Mouse (Mus musculus): Measurements from ENCODE around the gene Zfp740.

The Zfp740 gene

GRCm38 (mm10) chr15:102247252-102248130, 44.4 kb downstream of the Zfp740 start:
- peak; percentile 71 to 74 for DNase-seq (ENCODE audit: low spot score in 2 of 2)

DNA sequence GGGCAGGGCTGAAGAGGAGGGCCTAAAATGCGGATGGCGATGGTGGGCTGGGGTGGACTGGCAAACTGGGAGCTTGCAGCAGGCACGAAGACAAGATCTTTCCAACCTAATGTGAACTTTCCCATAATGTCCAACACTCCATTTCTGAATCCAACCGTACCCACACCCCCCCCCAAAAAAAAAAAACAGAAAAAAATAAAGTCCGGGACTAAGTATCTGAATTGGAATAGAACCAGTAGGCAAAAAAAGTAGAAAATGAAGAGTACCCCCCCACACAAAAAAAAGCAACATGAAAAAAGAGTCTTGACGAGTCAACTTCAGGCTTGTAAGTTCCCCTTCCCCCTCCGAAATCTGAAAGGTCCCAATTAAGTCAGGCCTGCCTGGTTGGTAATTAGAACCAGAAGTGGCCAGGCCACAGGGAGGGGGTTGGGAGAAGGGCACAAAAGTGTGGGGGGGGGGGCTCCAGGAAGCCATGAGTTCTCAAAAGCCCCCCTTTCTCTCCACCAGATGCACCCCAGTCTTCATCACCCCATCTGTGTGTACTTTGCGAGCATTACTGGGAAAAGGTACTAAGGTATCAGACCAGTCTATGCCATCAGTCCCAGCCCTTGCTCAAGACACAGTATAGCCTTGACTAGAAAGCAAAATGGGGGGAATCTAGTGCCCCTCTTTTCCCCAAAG, 45.2 kb downstream of the Zfp740 start:
- no peak for DNase-seq (ENCODE audit: low spot score in 2 of 2)

DNA sequence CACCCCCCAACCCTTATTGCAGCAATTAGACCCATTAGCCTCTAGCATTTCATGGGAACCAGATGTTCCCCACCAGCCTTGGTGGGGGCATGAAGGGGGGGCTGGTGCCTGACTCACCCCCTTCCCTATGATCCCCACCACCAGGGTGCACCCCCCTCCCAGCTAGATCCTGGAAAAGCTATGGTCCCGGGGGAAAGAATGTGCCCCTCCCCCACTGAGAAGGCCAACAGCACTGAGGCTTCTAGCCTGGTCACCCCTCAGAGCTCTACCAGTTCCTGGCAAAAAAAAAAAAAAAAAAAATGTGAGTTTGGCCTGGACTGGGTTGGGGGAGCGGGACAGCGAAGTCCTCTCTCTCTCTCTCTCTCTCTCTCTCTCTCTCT, 45.8 kb downstream of the Zfp740 start:
- no peak for DNase-seq (ENCODE audit: low spot score in 2 of 2)

DNA sequence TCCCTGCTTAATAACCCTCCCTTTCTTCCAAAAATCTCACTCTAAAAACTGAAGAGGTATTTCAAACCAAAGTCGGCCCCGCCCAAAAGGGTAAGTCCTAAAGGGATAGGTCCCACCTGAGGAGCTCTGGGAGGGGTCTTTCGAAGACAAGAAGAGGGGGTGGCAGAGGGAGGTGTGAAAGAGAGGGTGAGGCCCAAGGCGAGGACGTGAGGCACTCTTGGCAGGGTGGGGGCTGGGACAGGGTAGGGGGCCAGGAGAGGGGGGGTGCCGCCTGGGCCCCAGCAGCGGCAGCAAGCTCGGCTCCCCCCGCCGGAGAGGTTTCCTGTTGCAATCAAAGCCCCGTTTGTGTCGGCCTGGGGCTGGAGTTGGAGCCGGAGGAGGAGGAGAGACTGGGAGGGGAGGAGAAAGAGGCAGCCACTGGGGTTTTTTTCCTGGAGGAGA, 46.2 kb downstream of the Zfp740 start:
- peak; percentile 56 to 62 for DNase-seq (ENCODE audit: low spot score in 2 of 2)

DNA sequence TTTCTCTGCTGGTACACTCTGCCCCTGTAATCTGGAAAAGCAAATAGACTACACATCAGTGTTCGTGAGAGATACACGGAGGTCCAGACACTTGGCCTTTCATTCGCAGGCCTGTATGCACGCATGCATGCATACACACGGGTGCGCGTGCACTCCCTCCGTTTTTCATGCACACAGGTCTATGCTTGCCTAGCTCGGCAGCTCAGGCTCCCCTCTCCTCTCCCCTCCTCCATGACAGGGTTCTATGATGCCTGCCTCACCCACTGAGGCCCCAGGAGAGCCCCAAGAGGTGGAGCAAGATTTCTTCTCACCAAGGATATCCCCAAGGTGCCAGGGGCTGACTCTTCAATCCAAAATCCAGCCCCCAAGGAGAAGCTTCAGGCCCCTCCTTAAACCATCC, 46.9 kb downstream of the Zfp740 start:
- no peak for DNase-seq (ENCODE audit: low spot score in 2 of 2)

GRCm38 (mm10) chr15:102250521-102250920, 47.5 kb downstream of the Zfp740 start:
- DNase-seq (ENCODE audit: low spot score in 2 of 2) = no peak

GRCm38 (mm10) chr15:102255547-102256255, 52.7 kb downstream of the Zfp740 start:
- DNase-seq (ENCODE audit: low spot score in 2 of 2) = no peak

DNA sequence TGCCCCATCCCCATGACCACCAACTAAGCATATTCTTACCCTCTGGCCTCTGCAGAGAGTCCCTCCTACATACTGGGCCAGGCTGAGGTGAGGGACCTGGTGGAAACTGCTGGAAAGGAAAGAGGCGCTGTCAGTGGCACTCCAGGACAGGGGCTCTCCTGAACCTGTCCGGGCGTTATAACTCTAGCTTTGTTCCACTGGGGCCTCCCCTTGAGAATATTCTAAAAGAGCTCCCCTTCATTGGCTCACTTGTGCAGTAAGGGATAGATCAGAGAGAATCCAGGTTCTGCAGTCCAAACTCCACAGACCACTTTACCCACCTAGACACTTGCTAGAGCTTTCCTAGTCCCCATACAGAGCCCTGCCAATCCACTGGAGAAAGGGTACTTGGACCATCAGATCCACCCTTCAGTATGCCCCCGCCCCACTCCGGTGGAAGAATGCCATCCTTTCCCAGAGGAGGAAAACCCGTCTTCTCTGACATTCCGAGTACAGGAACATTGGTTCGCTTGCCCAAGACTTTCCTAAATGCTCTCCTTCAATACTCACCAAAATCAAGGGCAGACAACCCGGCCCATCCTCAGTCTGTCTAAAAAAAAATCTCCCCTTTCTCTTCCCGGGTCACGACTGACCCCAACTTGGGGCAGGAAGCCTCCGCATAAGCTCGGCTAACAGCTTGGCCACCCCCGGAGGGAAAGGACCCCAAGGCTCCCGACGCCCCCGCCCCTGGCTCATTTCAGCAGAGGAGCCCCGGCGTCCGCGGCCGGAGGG, 53.6 kb downstream of the Zfp740 start:
- DNase-seq (ENCODE audit: low spot score in 2 of 2) = no peak

- no peak for DNase-seq (ENCODE audit: low spot score in 2 of 2)
These were observed 54.4 kb downstream of the Zfp740 start, which contains the start of gene Rarg for GRCm38 (mm10) chr15:102257202-102258075. Rarg (minus strand) TSS chr15:102257517.

DNA sequence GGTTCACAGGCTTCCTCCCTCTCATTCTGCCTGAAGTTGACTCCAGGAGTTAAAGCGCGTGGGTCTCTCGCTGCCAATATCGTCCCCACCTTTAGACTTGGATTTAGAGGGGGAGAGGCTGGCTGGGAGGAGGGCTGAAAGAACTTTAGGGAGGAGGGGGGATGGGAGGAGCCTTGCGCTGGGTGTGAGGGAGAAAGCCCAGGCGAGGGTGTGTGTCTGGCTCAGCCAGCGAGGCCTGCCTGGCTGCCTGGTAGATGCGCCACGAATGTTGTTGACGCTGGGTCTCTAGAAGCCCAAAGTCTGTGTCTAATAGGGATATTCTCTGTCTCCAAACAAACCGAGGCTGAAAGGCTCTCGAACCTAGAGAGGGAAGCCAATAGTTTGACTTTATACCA, 55.0 kb downstream of the Zfp740 start:
- no peak for DNase-seq (ENCODE audit: low spot score in 2 of 2)

- DNase-seq (ENCODE audit: low spot score in 2 of 2) = no peak
These were observed 55.7 kb downstream of the Zfp740 start for GRCm38 (mm10) chr15:102258581-102259253.

DNA sequence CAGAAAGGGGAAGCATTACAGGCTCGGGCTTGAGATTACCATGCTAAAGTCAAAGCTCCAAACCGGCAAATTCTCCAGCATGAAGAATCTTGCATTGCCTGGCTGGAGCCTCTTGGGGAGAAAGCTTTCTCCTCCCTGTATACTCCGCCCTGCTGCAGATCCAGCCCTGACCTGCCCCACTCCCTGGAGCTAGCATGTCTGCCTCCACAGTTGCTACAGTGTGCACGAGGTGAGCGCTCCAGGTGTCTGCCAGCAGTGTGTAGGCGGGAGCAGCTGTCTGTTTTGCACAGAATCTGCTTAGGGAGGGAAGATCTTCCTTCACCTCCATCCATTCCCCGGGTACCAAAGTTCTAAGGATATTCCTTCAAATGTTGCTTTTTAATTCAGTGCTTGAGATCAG, 59.5 kb downstream of the Zfp740 start:
- peak; percentile 64 to 72 for DNase-seq (ENCODE audit: low spot score in 2 of 2)

GRCm38 (mm10) chr15:102263037-102263436, 60.0 kb downstream of the Zfp740 start:
- DNase-seq (ENCODE audit: low spot score in 2 of 2) = no peak

All from right cerebral cortex, postnatal 10 days (tissue).